Mouse (Mus musculus): ENCODE measurements around the gene Tomm70a.

Tomm70a gene

GRCm38 (mm10) chr16:57191214-57191613, 69.7 kb downstream of the Tomm70a start:
- DNase-seq (ENCODE audit: low spot score): no peak

- DNase-seq (ENCODE audit: low spot score): no peak
Observed at GRCm38 (mm10) chr16:57196590-57196989, 75.1 kb downstream of the Tomm70a start.

GRCm38 (mm10) chr16:57197281-57197680, 75.8 kb downstream of the Tomm70a start:
- DNase-seq (ENCODE audit: low spot score): no peak

Data from MN1 (cell line).